Mouse (Mus musculus): ENCODE results near the gene Gkap1. TPM values are rescaled to one million over a fixed set of nuclear protein-coding genes. Genes with fewer than 3 reads are reported as not detected.

The Gkap1 gene
- polyA plus RNA-seq, 1 experiment from 2014 or later = 22.5 TPM

DNA sequence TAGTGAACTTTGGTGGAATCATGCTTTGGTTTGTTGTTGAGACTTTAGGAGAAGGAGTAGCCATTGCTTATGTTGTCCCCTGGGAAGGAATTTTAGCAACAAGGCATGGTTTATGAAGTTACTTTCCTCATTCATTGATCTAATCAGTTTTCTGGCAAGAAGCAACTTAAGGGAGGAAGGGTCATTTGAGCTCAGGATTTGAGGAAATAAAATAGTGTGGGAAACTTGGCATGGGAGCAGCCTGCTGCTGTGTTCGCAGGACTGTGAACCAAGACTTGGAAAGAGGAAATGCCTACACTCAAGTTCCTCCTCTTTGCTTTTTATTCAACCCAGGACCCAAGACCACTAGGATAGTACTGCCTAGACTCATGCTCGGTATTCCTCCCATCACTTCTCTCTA is 58.0 kb downstream of the Gkap1 start:
- H3K27ac ChIP-seq (ENCODE audit: low read length) = no peak overlapping the region
- no peak overlapping the region for H3K4me2 ChIP-seq (replicated peaks; ENCODE audit: low read depth, low read length)
- DNase-seq (ENCODE audit: low spot score) (no peak), ATAC-seq (no peak)
- no peaks in the 10 kb centered on the region for H3K9me3 ChIP-seq (ENCODE audit: low read length)
- TF ChIP-seq CTCF (IDR thresholded peaks at IDR 0.05) = no peak
- no peak for TF ChIP-seq EP300 (IDR thresholded peaks at IDR 0.05)
- peaks cover 5% of the 10 kb centered on the region; the same call in 1 of the 2 replicates for H3K4me1 ChIP-seq (ENCODE audit: insufficient read depth, low read depth, low read length)
- no peaks in the 10 kb centered on the region for H3K27me3 ChIP-seq (replicated peaks; ENCODE audit: insufficient read depth, low read length)
- no peak overlapping the region for H3K9ac ChIP-seq (replicated peaks; ENCODE audit: low read depth)
- 84% methylated on average over 2 of the region's 2 CpGs for WGBS
- H3K36me3 ChIP-seq (ENCODE audit: insufficient read depth, low read length) = no peaks in the 10 kb centered on the region
- H3K4me3 ChIP-seq (ENCODE audit: low read depth, low read length) = no peak overlapping the region

DNA sequence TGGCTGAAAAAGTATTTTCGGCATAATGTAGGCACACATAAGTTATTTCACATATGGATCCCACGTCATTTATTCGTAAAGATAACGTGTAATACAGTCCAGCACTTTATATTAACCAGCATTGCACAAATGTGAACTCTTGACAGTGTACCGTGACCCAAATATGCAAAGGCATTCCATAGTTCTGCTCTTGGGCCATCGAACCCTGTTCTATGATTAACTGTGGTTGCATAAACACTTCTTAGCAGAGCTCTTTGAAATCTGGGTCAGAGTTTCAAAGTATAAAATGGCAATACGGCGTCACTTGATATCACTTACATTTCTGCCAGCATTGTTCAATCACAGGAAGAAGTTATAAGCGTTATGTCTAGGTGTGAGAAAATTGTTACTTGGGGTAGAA is 59.1 kb downstream of the Gkap1 start:
- peaks cover 7% of the 10 kb centered on the region; the same call in 1 of the 2 replicates for H3K4me1 ChIP-seq (ENCODE audit: insufficient read depth, low read depth, low read length)
- peak; percentile 64 for DNase-seq (ENCODE audit: low spot score)
- no peak; the same call in 1 of the 2 replicates for ATAC-seq
- H3K27me3 ChIP-seq (replicated peaks; ENCODE audit: insufficient read depth, low read length) = no peaks in the 10 kb centered on the region
- H3K27ac ChIP-seq (ENCODE audit: low read length) = peak overlapping the region; percentile 90
- peak overlapping the region; percentile 97; the same call in 1 of the 2 replicates for H3K4me3 ChIP-seq (ENCODE audit: low read depth, low read length)
- H3K36me3 ChIP-seq (ENCODE audit: insufficient read depth, low read length) = no peaks in the 10 kb centered on the region
- H3K4me2 ChIP-seq (replicated peaks; ENCODE audit: low read depth, low read length) = peak overlapping the region; percentile 69
- WGBS = 57% methylated on average over 9 of the region's 9 CpGs
- no peak for TF ChIP-seq EP300 (IDR thresholded peaks at IDR 0.05)
- TF ChIP-seq CTCF (IDR thresholded peaks at IDR 0.05) = no peak
- no peaks in the 10 kb centered on the region for H3K9me3 ChIP-seq (ENCODE audit: low read length)
- H3K9ac ChIP-seq (replicated peaks; ENCODE audit: low read depth) = peak overlapping the region; percentile 95; the same call in 1 of the 2 replicates

DNA sequence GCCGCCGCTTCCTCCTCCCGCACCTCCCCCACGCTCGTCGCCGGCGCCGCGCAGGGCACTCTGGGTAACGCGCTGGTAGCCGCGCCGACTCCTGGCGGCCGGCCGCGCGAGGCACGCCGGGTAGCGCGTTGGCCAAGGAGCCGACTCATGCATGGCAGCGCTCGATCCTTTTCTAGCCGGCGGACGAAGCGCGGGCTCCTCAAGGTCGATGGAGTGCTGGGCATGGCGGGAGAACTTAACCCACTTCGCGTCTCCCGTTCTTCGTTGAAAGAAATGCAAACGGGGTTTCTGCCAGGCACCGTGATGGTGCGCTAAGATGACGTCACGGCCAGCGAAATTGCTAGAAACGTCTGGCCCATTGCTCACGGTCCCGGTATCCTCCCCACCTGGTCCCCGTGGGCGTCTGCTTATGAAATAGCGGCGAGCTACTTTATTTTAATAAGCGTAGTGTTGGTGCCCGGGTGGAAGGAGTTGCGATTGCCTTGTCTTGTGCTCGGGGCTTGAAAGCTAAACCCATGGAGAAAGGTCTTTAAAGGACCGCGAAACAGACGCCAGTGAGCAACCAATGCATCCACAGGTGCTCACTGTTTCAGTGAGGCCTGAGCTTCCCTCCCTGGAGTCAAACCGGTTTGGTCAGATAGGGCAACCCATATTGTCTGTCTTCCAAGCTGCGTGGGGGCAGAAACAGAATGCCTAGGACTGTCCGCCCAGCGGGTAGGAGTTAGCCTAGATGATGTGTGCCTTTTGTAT is 59.7 kb downstream of the Gkap1 start, which contains the start of gene Ubqln1:
Gene Ubqln1 (minus strand): TSS at position 62 of the 750 bp plus-strand sequence.
- Histone ChIP-seq H3K4me2 (replicated peaks; ENCODE audit: low read depth, low read length) (peak within 1 kb of the TSS; percentile 69), H3K9me3 (ENCODE audit: low read length) (no peaks in the 10 kb centered on the region), H3K27me3 (replicated peaks; ENCODE audit: insufficient read depth, low read length) (no peaks in the 10 kb centered on the region), H3K4me1 (ENCODE audit: insufficient read depth, low read depth, low read length) (peaks cover 7% of the 10 kb centered on the region; the same call in 1 of the 2 replicates), H3K27ac (ENCODE audit: low read length) (peak within 1 kb of the TSS; percentile 90), H3K9ac (replicated peaks; ENCODE audit: low read depth) (peak within 1 kb of the TSS; percentile 95), H3K36me3 (ENCODE audit: insufficient read depth, low read length) (no peaks in the 10 kb centered on the region), H3K4me3 (ENCODE audit: low read depth, low read length) (peak within 1 kb of the TSS; percentile 97)
- WGBS = 2% methylated on average over 51 of the region's 62 CpGs
- ATAC-seq (peak; percentile 95), DNase-seq (ENCODE audit: low spot score) (peak; percentile 93)
- peak; percentile 64 for TF ChIP-seq CTCF (IDR thresholded peaks at IDR 0.05)
- TF ChIP-seq EP300 (IDR thresholded peaks at IDR 0.05) = no peak

DNA sequence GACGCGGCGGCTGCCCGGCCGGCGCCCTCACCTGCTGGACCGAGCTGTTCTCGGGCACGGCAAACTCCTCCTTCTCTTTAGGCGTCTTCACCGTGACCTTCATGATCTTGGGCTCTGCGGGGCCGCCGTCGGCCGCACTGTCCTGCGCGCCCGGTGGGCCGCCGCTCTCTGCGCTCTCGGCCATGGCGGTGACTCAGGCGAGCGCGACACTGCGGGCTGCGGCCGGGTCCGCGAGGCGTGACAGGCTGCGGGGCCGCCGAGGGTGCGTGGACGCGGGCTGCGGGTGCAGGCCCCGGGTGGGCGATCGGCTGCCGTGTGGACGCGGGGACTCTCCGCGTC is 60.3 kb downstream of the Gkap1 start:
- peak overlapping the region; percentile 95 for H3K9ac ChIP-seq (replicated peaks; ENCODE audit: low read depth)
- TF ChIP-seq CTCF (IDR thresholded peaks at IDR 0.05) = no peak
- DNase-seq (ENCODE audit: low spot score) (no peak), ATAC-seq (peak; percentile 58)
- H3K27me3 ChIP-seq (replicated peaks; ENCODE audit: insufficient read depth, low read length) = no peaks in the 10 kb centered on the region
- peak overlapping the region; percentile 97 for H3K4me3 ChIP-seq (ENCODE audit: low read depth, low read length)
- H3K4me2 ChIP-seq (replicated peaks; ENCODE audit: low read depth, low read length) = peak overlapping the region; percentile 69
- H3K4me1 ChIP-seq (ENCODE audit: insufficient read depth, low read depth, low read length) = peaks cover 7% of the 10 kb centered on the region; the same call in 1 of the 2 replicates
- no peaks in the 10 kb centered on the region for H3K9me3 ChIP-seq (ENCODE audit: low read length)
- H3K36me3 ChIP-seq (ENCODE audit: insufficient read depth, low read length) = no peaks in the 10 kb centered on the region
- peak overlapping the region; percentile 90 for H3K27ac ChIP-seq (ENCODE audit: low read length)
- under 1% methylated on average over 39 of the region's 48 CpGs for WGBS

DNA sequence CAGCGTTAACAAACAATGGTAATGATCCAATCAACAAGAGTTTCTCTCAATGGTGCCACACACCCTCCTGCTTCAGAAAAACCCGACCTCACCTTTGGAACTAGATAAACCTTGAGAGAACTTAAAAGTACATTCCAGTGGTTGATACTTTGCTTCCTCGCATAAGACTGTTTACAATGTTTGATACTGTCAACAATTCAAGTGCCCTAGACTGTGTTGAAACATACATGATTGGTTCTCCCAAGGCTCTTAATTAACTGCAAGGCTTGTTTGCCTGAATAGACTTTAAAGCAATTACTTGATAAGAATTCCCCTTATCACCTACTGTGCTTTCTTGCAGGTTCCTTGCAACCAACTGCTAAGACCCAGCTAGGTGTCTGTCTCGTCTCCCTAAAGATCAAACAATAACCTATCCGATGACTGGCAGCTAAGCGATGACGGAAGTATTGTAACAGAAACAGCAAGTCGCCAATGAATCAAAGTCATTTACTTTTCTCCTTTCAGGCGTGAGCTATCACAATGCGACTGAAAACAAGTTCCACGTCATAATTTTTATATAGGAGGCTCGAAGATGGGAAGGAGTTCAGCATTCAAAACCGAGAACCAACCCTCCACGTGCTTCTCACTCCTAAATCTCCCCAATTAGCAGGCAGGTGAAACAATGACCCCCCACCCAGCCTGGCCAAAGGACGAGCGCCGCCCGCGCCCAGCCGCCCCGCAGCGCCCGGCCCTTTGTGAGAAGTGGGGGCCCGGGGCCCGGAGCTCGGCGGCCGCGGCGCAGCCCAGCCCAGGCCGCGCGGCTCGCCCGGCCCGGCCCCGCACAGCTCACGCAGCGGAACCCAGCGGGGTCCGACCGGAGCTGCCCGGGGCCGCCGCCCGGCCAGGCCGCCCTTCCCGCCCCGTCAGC is 60.9 kb downstream of the Gkap1 start:
- TF ChIP-seq CTCF (IDR thresholded peaks at IDR 0.05) = no peak
- peak; percentile 68 for TF ChIP-seq EP300 (IDR thresholded peaks at IDR 0.05)
- DNase-seq (ENCODE audit: low spot score) = peak; percentile 56
- Histone ChIP-seq H3K9me3 (ENCODE audit: low read length) (no peaks in the 10 kb centered on the region), H3K27me3 (replicated peaks; ENCODE audit: insufficient read depth, low read length) (no peaks in the 10 kb centered on the region), H3K4me3 (ENCODE audit: low read depth, low read length) (peak overlapping the region; percentile 97), H3K4me1 (ENCODE audit: insufficient read depth, low read depth, low read length) (peaks cover 7% of the 10 kb centered on the region; the same call in 1 of the 2 replicates), H3K9ac (replicated peaks; ENCODE audit: low read depth) (peak overlapping the region; percentile 95), H3K27ac (ENCODE audit: low read length) (peak overlapping the region; percentile 90), H3K36me3 (ENCODE audit: insufficient read depth, low read length) (no peaks in the 10 kb centered on the region), H3K4me2 (replicated peaks; ENCODE audit: low read depth, low read length) (peak overlapping the region; percentile 69)
- WGBS = 1% methylated on average over 26 of the region's 49 CpGs
- peak; percentile 64 for ATAC-seq

DNA sequence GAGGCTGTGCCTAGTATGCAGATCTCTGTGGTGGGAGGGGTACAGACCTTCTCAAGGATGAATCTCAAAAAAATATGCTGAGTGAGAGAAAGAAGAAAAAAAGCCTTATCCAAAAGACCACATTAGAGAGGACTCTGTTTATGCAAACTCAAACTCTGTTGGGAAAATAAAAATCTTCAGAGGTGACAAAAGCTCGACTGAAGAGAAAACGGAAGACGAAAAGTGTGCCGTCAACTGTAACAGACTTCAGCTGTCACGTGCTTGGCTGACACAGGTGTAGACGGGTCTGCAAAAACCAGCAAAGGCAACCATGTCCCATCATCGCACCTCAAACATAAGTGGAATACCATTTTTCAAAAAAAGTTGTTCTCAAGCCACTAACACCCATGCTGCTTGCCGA is 61.7 kb downstream of the Gkap1 start:
- no peak overlapping the region for H3K27ac ChIP-seq (ENCODE audit: low read length)
- DNase-seq (ENCODE audit: low spot score) (no peak), ATAC-seq (no peak)
- peak overlapping the region; percentile 69 for H3K4me2 ChIP-seq (replicated peaks; ENCODE audit: low read depth, low read length)
- H3K4me3 ChIP-seq (ENCODE audit: low read depth, low read length) = no peak overlapping the region; the same call in 1 of the 2 replicates
- TF ChIP-seq CTCF (IDR thresholded peaks at IDR 0.05) = no peak
- TF ChIP-seq EP300 (IDR thresholded peaks at IDR 0.05) = no peak
- no peaks in the 10 kb centered on the region for H3K9me3 ChIP-seq (ENCODE audit: low read length)
- H3K27me3 ChIP-seq (replicated peaks; ENCODE audit: insufficient read depth, low read length) = no peaks in the 10 kb centered on the region
- peaks cover 7% of the 10 kb centered on the region; the same call in 1 of the 2 replicates for H3K4me1 ChIP-seq (ENCODE audit: insufficient read depth, low read depth, low read length)
- no peaks in the 10 kb centered on the region for H3K36me3 ChIP-seq (ENCODE audit: insufficient read depth, low read length)
- H3K9ac ChIP-seq (replicated peaks; ENCODE audit: low read depth) = no peak overlapping the region
- 28% methylated on average over 8 of the region's 8 CpGs for WGBS

Data from lung, postnatal 0 days (tissue).